Mouse (Mus musculus) lung, embryonic 16.5 days (tissue): ENCODE results near the gene Ergic1. TPM values are rescaled to one million over a fixed set of nuclear protein-coding genes. Genes with fewer than 3 reads are reported as not detected.

Source experiments
- ATAC-seq: fragments of 200-750 bp; cut with Nextera tagmentation; 2 replicates; pipeline ENCODE4 v1.8.0; 2017; ENCODE audit warnings: low read depth, mild to moderate bottlenecking, moderate library complexity
- H3K27ac ChIP-seq: fragments of 300-500 bp; sonication (generic); 2 replicates; pipeline ENCODE4 v1.5.1; 2014; ENCODE audit warnings: mild to moderate bottlenecking, control low read depth, low read length
- H3K27me3 ChIP-seq: fragments of 300-500 bp; sonication (generic); 2 replicates; pipeline ENCODE4 v1.6.1; 2014; ENCODE audit warnings: low read depth, low read length, mixed read lengths; ENCODE audit not compliant: control insufficient read depth, insufficient read depth
- H3K36me3 ChIP-seq: fragments of 300-500 bp; sonication (generic); 2 replicates; pipeline ENCODE4 v1.6.1; 2014; ENCODE audit warnings: low read length; ENCODE audit not compliant: control insufficient read depth, insufficient read depth
- H3K4me1 ChIP-seq: fragments of 300-500 bp; sonication (generic); replicated peaks from 2 replicates; pipeline ENCODE4 v1.6.1; 2014; ENCODE audit warnings: low read length, mixed read lengths; ENCODE audit not compliant: control insufficient read depth, insufficient read depth
- H3K4me2 ChIP-seq: fragments of 300-500 bp; sonication (generic); 2 replicates; pipeline ENCODE4 v1.6.1; 2014; ENCODE audit warnings: low read depth, low read length, control low read depth
- H3K4me3 ChIP-seq: fragments of 300-500 bp; sonication (generic); 2 replicates; pipeline ENCODE4 v1.5.1; 2014; ENCODE audit warnings: mild to moderate bottlenecking, low read length, control low read depth
- H3K9ac ChIP-seq: fragments of 300-500 bp; sonication (generic); 2 replicates; pipeline ENCODE4 v1.6.1; 2014; ENCODE audit warnings: low read length, control low read depth
- H3K9me3 ChIP-seq: fragments of 300-500 bp; sonication (generic); 2 replicates; pipeline ENCODE4 v1.6.1; 2016; ENCODE audit warnings: low read length; ENCODE audit not compliant: control insufficient read depth
- WGBS: fragments of 180-500 bp; shearing (Covaris S2); extraction: QIAGEN DNeasy Blood & Tissue Kit; methylation state at CpG from one replicate; pipeline ENCODE4 v1.1.7; 2014; 5-methylcytosine and 5-hydroxymethylcytosine counted together
- polyA plus RNA-seq: library from polyadenylated mRNA; unstranded; fragments of >200 nt; fragmentation: Nextera tagmentation; extraction: Ambion mirVana; gene quantifications from 2 replicates; pipeline ENCODE4 v1.2.1, GENCODE M21; 2015

Ergic1 gene
- polyA plus RNA-seq, 1 experiment from 2014 or later: 94.6 TPM

GRCm38 (mm10) chr17:26600913-26601447 lies 39.7 kb downstream of the Ergic1 start:
- 57% methylated on average over 17 of the region's 17 CpGs for WGBS
- H3K4me3 ChIP-seq: no peak overlapping the region

GRCm38 (mm10) chr17:26601514-26601913 lies 40.2 kb downstream of the Ergic1 start:
- Histone ChIP-seq H3K9ac (no peak overlapping the region), H3K27me3 (no peaks in the 10 kb centered on the region), H3K36me3 (no peaks in the 10 kb centered on the region), H3K27ac (peak overlapping the region; percentile 30; the same call in 1 of the 2 replicates), H3K4me2 (no peak overlapping the region), H3K4me3 (no peak overlapping the region), H3K9me3 (no peaks in the 10 kb centered on the region), H3K4me1 (peaks cover 29% of the 10 kb centered on the region)
- ATAC-seq: no peak
- 51% methylated on average over 6 of the region's 6 CpGs for WGBS

More at GRCm38 (mm10) chr17:26600913-26601447, 39.7 kb downstream of the Ergic1 start:
- no peak overlapping the region for H3K4me2 ChIP-seq
- no peak overlapping the region for H3K9ac ChIP-seq
- H3K27ac ChIP-seq: peak overlapping the region; percentile 30; the same call in 1 of the 2 replicates
- H3K9me3 ChIP-seq: no peaks in the 10 kb centered on the region
- H3K36me3 ChIP-seq: no peaks in the 10 kb centered on the region
- ATAC-seq: no peak
- H3K27me3 ChIP-seq: no peaks in the 10 kb centered on the region
- H3K4me1 ChIP-seq: peaks cover 34% of the 10 kb centered on the region

- 42% methylated on average over 6 of the region's 6 CpGs for WGBS
- Histone ChIP-seq H3K4me3 (no peak overlapping the region), H3K27ac (peak overlapping the region; percentile 67), H3K4me2 (no peak overlapping the region), H3K27me3 (no peaks in the 10 kb centered on the region), H3K9me3 (no peaks in the 10 kb centered on the region), H3K9ac (0 out of 2 replicates have a peak overlapping the region, but pooled peaks have one; percentile 19), H3K36me3 (no peaks in the 10 kb centered on the region), H3K4me1 (peaks cover 24% of the 10 kb centered on the region)
- 0 out of 2 replicates have a peak, but pooled peaks have one; percentile 16 for ATAC-seq
These were observed 40.6 kb downstream of the Ergic1 start for GRCm38 (mm10) chr17:26601926-26602325.

- H3K9ac ChIP-seq: peak overlapping the region; percentile 25; the same call in 1 of the 2 replicates
- H3K9me3 ChIP-seq: no peaks in the 10 kb centered on the region
- H3K27ac ChIP-seq: peak overlapping the region; percentile 67
- peaks cover 23% of the 10 kb centered on the region for H3K4me1 ChIP-seq
- peak; percentile 23; the same call in 1 of the 2 replicates for ATAC-seq
- WGBS: 57% methylated on average over 12 of the region's 12 CpGs
- no peak overlapping the region for H3K4me2 ChIP-seq
- no peaks in the 10 kb centered on the region for H3K36me3 ChIP-seq
- no peak overlapping the region for H3K4me3 ChIP-seq
- no peaks in the 10 kb centered on the region for H3K27me3 ChIP-seq
These were observed 41.1 kb downstream of the Ergic1 start for GRCm38 (mm10) chr17:26602371-26602885.

GRCm38 (mm10) chr17:26603311-26603710 lies 42.0 kb downstream of the Ergic1 start:
- WGBS: 90% methylated on average over 8 of the region's 8 CpGs
- Histone ChIP-seq H3K9me3 (no peaks in the 10 kb centered on the region), H3K4me1 (peaks cover 23% of the 10 kb centered on the region), H3K9ac (no peak overlapping the region), H3K27ac (peak overlapping the region; percentile 67; the same call in 1 of the 2 replicates), H3K36me3 (no peaks in the 10 kb centered on the region), H3K27me3 (no peaks in the 10 kb centered on the region), H3K4me3 (no peak overlapping the region), H3K4me2 (no peak overlapping the region)
- no peak for ATAC-seq

DNA sequence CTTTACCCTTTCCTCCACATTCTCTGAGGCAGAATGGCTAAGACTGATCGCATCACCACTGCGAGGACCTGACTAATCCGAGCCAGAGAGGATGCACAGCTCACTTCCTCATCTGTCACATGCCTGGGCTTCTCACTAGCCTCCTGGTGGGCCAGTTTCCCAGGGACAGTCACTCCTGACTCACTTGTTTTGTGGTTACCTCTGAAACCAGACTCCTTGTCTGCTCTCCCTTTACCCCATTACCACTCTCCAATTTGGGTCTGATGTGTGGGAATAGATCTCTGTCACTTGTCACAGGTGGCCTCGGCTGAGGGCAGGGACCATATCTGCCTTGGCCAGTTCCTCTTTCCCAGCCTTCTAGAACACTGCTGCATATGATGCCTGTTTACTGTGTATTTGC lies 44.3 kb downstream of the Ergic1 start:
- no peaks in the 10 kb centered on the region for H3K27me3 ChIP-seq
- no peak overlapping the region for H3K4me3 ChIP-seq
- H3K27ac ChIP-seq: no peak overlapping the region
- 86% methylated on average over 4 of the region's 4 CpGs for WGBS
- no peak overlapping the region for H3K9ac ChIP-seq
- no peaks in the 10 kb centered on the region for H3K9me3 ChIP-seq
- H3K36me3 ChIP-seq: no peaks in the 10 kb centered on the region
- H3K4me2 ChIP-seq: no peak overlapping the region
- ATAC-seq: no peak
- H3K4me1 ChIP-seq: peaks cover 22% of the 10 kb centered on the region

DNA sequence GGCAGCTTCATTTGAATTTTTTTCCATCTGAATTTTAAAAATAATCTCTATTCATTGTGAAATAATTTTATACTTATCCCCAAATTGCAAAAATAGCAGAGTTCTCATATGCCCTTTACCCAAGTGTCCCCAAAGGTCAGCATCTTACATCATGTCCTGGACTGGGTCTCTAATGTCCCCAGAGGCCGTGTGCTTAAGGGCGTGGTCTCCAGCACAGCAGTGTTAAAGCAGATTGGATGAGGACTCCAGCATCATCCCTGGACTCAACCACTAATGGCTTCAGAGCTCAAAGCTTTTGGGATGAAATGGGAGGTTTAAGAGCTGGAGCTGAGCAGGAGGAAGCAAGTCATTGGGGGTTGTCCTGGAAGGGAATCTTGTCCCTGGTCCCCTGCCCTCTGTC lies 45.2 kb downstream of the Ergic1 start:
- no peak overlapping the region for H3K9ac ChIP-seq
- H3K36me3 ChIP-seq: no peaks in the 10 kb centered on the region

DNA sequence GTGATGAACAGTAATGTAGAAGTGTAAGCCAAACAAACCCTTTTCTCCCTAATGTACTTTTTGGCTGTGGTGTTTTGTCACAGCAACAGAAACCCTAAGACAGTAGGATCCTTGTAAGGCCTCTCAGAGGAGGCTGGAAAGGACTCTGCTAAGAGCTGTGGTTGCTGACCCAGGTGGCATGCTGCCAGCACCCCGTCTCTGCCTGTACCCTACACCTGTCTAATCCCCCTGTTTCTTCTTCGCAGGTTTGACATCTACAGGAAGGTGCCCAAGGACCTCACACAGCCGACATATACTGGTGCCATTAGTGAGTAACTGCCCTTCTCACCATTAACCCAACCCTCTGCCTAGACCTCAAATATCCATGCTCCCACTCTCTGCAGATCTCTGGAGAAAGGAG lies 47.1 kb downstream of the Ergic1 start:
- H3K27ac ChIP-seq: no peak overlapping the region

More for the DNA sequence above, 45.2 kb downstream of the Ergic1 start:
- Histone ChIP-seq H3K9me3 (no peaks in the 10 kb centered on the region), H3K4me2 (no peak overlapping the region), H3K27me3 (no peaks in the 10 kb centered on the region), H3K27ac (no peak overlapping the region), H3K4me1 (peaks cover 18% of the 10 kb centered on the region), H3K4me3 (no peak overlapping the region)
- WGBS: 76% methylated on average over 2 of the region's 2 CpGs
- no peak for ATAC-seq

DNA sequence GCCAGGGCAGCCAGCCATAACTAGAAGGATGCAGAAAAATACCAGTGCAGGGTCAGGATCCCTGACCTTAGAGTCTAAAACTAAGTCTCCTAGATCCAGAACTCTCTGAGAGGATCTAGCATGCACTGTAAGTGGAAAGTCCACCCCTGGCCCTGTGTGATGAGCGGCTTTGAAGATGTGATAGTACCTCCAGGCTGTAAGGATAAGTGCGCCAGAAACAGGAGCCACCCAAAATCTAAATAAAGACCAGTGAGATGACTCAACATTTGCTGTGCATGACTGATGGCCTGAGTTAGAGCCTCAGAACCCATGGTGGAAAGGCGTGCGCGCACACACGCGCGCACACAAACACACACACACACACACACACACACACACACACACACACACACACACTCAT lies 47.6 kb downstream of the Ergic1 start:
- WGBS: 92% methylated on average over 8 of the region's 8 CpGs
- Histone ChIP-seq H3K4me2 (no peak overlapping the region), H3K9ac (no peak overlapping the region), H3K4me1 (peaks cover 12% of the 10 kb centered on the region), H3K27ac (no peak overlapping the region), H3K36me3 (no peaks in the 10 kb centered on the region), H3K27me3 (no peaks in the 10 kb centered on the region), H3K4me3 (no peak overlapping the region), H3K9me3 (no peaks in the 10 kb centered on the region)
- no peak for ATAC-seq

More for the DNA sequence above, 47.1 kb downstream of the Ergic1 start:
- Histone ChIP-seq H3K27me3 (no peaks in the 10 kb centered on the region), H3K36me3 (no peaks in the 10 kb centered on the region), H3K9me3 (no peaks in the 10 kb centered on the region), H3K4me2 (no peak overlapping the region), H3K4me1 (peaks cover 12% of the 10 kb centered on the region), H3K9ac (no peak overlapping the region), H3K4me3 (no peak overlapping the region)
- ATAC-seq: no peak
- 80% methylated on average over 3 of the region's 3 CpGs for WGBS
